Mouse (Mus musculus): ENCODE results near the gene Slc26a10. TPM values are rescaled to one million over a fixed set of nuclear protein-coding genes. Genes with fewer than 3 reads are reported as not detected.
"Not testable (repeated sequence)": the region's sequence is repeated elsewhere in the genome, so short reads cannot be mapped to it uniquely, and the experiment has no call there.

Gene Slc26a10
- polyA plus RNA-seq, 1 experiment from 2014 or later, result 0.80 TPM

DNA sequence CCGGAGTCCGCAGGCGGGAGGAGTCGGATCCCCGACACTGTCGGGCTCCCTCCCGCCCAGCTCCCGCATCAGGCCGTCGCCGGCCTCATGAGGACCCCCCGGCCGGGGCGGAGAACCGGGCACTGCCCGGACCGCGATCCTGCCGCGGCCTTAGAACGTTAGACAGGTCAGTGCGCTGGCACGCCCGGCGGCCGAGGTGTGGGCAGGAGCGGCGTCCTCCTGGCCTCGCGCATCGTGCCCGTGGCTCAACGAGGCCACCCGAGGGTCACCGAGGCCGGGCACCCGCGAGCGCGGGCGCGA lies 15.1 kb downstream of the Slc26a10 start:
- peaks cover 15% of the 10 kb centered on the region for H3K27me3 ChIP-seq (ENCODE audit: control insufficient read depth, insufficient read depth, low read length)
- under 1% methylated on average over 42 of the region's 42 CpGs for WGBS
- no peaks in the 10 kb centered on the region for H3K9me3 ChIP-seq (ENCODE audit: control insufficient read depth, low read length)
- peak overlapping the region; percentile 96 for H3K9ac ChIP-seq (replicated peaks; ENCODE audit: low read depth, low read length)
- H3K4me2 ChIP-seq (ENCODE audit: low read depth, low read length), result peak overlapping the region; percentile 67
- H3K4me3 ChIP-seq (ENCODE audit: low read depth, low read length), result peak overlapping the region; percentile 87
- H3K36me3 ChIP-seq (ENCODE audit: control insufficient read depth, insufficient read depth, low read length), result peaks cover 5% of the 10 kb centered on the region
- peaks cover 18% of the 10 kb centered on the region for H3K4me1 ChIP-seq (ENCODE audit: control insufficient read depth, insufficient read depth, low read length)
- peak overlapping the region; percentile 91 for H3K27ac ChIP-seq (ENCODE audit: low read depth, low read length)
- ATAC-seq (ENCODE audit: low read depth), result no peak; the same call in 1 of the 2 replicates

- Histone ChIP-seq H3K4me1 (ENCODE audit: control insufficient read depth, insufficient read depth, low read length) (peaks cover 13% of the 10 kb centered on the region), H3K9ac (replicated peaks; ENCODE audit: low read depth, low read length) (peak within 1 kb of the TSS; percentile 96), H3K27me3 (ENCODE audit: control insufficient read depth, insufficient read depth, low read length) (peaks cover 12% of the 10 kb centered on the region), H3K27ac (ENCODE audit: low read depth, low read length) (peak within 1 kb of the TSS; percentile 91), H3K36me3 (ENCODE audit: control insufficient read depth, insufficient read depth, low read length) (peaks cover 5% of the 10 kb centered on the region), H3K4me2 (ENCODE audit: low read depth, low read length) (peak within 1 kb of the TSS; percentile 67), H3K9me3 (ENCODE audit: control insufficient read depth, low read length) (no peaks in the 10 kb centered on the region), H3K4me3 (ENCODE audit: low read depth, low read length) (peak within 1 kb of the TSS; percentile 87)
- ATAC-seq (ENCODE audit: low read depth), result peak; percentile 89
- 2% methylated on average over 48 of the region's 52 CpGs for WGBS
These were observed 15.7 kb downstream of the Slc26a10 start, which contains the start of gene B4galnt1 for GRCm38 (mm10) chr10:127164631-127165353. TSS of gene B4galnt1 (plus strand) at chr10:127165225.

GRCm38 (mm10) chr10:127164190-127164589 lies 16.3 kb downstream of the Slc26a10 start:
- Histone ChIP-seq H3K27me3 (ENCODE audit: control insufficient read depth, insufficient read depth, low read length) (peaks cover 6% of the 10 kb centered on the region), H3K27ac (ENCODE audit: low read depth, low read length) (peak overlapping the region; percentile 91; the same call in 1 of the 2 replicates), H3K9ac (replicated peaks; ENCODE audit: low read depth, low read length) (peak overlapping the region; percentile 96; the same call in 1 of the 2 replicates), H3K9me3 (ENCODE audit: control insufficient read depth, low read length) (no peaks in the 10 kb centered on the region), H3K36me3 (ENCODE audit: control insufficient read depth, insufficient read depth, low read length) (peaks cover 2% of the 10 kb centered on the region), H3K4me3 (ENCODE audit: low read depth, low read length) (no peak overlapping the region), H3K4me1 (ENCODE audit: control insufficient read depth, insufficient read depth, low read length) (peaks cover 13% of the 10 kb centered on the region), H3K4me2 (ENCODE audit: low read depth, low read length) (peak overlapping the region; percentile 67)
- no peak for ATAC-seq (ENCODE audit: low read depth)
- WGBS, result 91% methylated on average over 4 of the region's 4 CpGs

DNA sequence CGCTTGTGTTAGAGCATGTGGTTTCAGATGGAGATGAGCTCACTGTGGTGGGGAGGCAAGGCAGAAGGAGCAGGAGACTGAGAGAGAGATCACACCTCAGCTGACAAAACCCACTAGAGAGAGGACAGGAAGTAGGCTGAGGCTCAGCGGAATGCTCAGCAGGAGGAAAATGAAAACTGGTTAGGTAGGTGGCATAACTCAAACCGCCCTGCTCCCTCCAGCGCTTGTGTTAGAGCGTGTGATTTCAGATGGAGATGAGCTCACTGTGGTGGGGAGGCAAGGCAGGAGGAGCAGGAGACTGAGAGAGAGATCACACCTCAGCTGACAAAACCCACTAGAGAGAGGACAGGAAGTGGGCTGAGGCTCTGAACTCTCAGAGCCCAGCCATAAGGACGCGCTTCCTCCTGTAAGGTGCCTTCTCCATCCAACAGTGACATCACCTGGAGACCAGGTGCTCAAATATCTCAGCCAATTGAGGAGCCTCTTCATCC lies 17.6 kb downstream of the Slc26a10 start:
- H3K9me3 ChIP-seq (ENCODE audit: control insufficient read depth, low read length); H3K9ac ChIP-seq (replicated peaks; ENCODE audit: low read depth, low read length); H3K27me3 ChIP-seq (ENCODE audit: control insufficient read depth, insufficient read depth, low read length); H3K4me2 ChIP-seq (ENCODE audit: low read depth, low read length); H3K27ac ChIP-seq (ENCODE audit: low read depth, low read length); H3K36me3 ChIP-seq (ENCODE audit: control insufficient read depth, insufficient read depth, low read length); ATAC-seq (ENCODE audit: low read depth); H3K4me3 ChIP-seq (ENCODE audit: low read depth, low read length): not testable (repeated sequence)
- WGBS, result 53% methylated on average over 7 of the region's 7 CpGs
- peaks cover 13% of the 10 kb centered on the region for H3K4me1 ChIP-seq (ENCODE audit: control insufficient read depth, insufficient read depth, low read length)

DNA sequence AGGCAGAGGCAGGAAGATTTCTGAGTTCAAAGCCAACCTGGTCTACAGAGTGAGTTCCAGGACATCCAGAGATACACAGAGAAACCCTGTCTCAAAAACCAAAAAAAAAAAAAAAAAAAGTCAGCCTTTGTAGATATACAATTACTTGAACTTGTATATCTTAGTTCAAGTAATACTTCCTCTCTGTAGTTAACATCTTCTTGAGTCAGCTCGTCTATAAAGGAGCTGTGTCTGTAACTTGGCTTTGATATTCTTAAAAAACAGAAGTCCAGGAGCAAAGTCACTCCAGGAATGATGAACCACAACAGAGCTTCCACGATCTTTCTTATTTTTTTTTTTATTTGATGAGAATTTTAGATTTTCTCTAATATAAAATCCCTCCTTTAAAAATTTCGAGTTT lies 19.7 kb downstream of the Slc26a10 start:
- no peaks in the 10 kb centered on the region for H3K36me3 ChIP-seq (ENCODE audit: control insufficient read depth, insufficient read depth, low read length)
- H3K4me3 ChIP-seq (ENCODE audit: low read depth, low read length), result no peak overlapping the region
- 74% methylated on average over 3 of the region's 3 CpGs for WGBS
- no peak overlapping the region for H3K27ac ChIP-seq (ENCODE audit: low read depth, low read length)
- H3K4me1 ChIP-seq (ENCODE audit: control insufficient read depth, insufficient read depth, low read length), result no peaks in the 10 kb centered on the region; the same call in 1 of the 2 replicates
- no peak overlapping the region for H3K4me2 ChIP-seq (ENCODE audit: low read depth, low read length)
- H3K9me3 ChIP-seq (ENCODE audit: control insufficient read depth, low read length), result no peaks in the 10 kb centered on the region
- peaks cover 4% of the 10 kb centered on the region; the same call in 1 of the 2 replicates for H3K27me3 ChIP-seq (ENCODE audit: control insufficient read depth, insufficient read depth, low read length)
- ATAC-seq (ENCODE audit: low read depth), result no peak
- H3K9ac ChIP-seq (replicated peaks; ENCODE audit: low read depth, low read length), result no peak overlapping the region

GRCm38 (mm10) chr10:127160081-127160480 lies 20.4 kb downstream of the Slc26a10 start:
- Histone ChIP-seq H3K27ac (ENCODE audit: low read depth, low read length) (no peak overlapping the region), H3K9me3 (ENCODE audit: control insufficient read depth, low read length) (no peaks in the 10 kb centered on the region), H3K4me1 (ENCODE audit: control insufficient read depth, insufficient read depth, low read length) (no peaks in the 10 kb centered on the region; the same call in 1 of the 2 replicates), H3K9ac (replicated peaks; ENCODE audit: low read depth, low read length) (no peak overlapping the region), H3K27me3 (ENCODE audit: control insufficient read depth, insufficient read depth, low read length) (no peaks in the 10 kb centered on the region), H3K36me3 (ENCODE audit: control insufficient read depth, insufficient read depth, low read length) (no peaks in the 10 kb centered on the region), H3K4me3 (ENCODE audit: low read depth, low read length) (no peak overlapping the region), H3K4me2 (ENCODE audit: low read depth, low read length) (no peak overlapping the region)
- WGBS, result 84% methylated on average over 9 of the region's 9 CpGs
- ATAC-seq (ENCODE audit: low read depth), result no peak

DNA sequence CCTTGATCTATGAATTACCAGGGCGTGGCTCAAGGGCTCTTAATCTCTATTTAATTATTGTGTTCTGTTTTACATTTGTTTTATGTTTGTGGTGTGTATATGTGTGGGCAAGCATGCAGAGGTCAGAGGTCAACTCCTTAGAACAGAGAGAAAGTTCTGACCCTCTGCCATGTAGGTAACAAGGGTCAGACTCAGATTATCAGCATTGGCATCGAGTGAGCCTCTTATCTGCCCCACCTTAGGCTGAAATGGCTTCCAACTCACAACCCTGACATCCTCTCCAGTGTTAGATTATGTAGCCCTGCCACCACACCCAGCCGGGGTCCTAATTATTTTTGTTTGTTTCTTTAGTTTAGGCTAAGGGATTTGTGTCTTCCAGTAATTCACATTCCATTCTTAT lies 22.0 kb downstream of the Slc26a10 start:
- H3K9me3 ChIP-seq (ENCODE audit: control insufficient read depth, low read length), result no peaks in the 10 kb centered on the region
- no peak for ATAC-seq (ENCODE audit: low read depth)
- no peaks in the 10 kb centered on the region for H3K4me1 ChIP-seq (ENCODE audit: control insufficient read depth, insufficient read depth, low read length)
- no peak overlapping the region for H3K27ac ChIP-seq (ENCODE audit: low read depth, low read length)
- no peak overlapping the region for H3K4me3 ChIP-seq (ENCODE audit: low read depth, low read length)
- no peaks in the 10 kb centered on the region for H3K27me3 ChIP-seq (ENCODE audit: control insufficient read depth, insufficient read depth, low read length)
- no peak overlapping the region for H3K9ac ChIP-seq (replicated peaks; ENCODE audit: low read depth, low read length)
- WGBS, result 81% methylated on average over 3 of the region's 3 CpGs
- no peak overlapping the region for H3K4me2 ChIP-seq (ENCODE audit: low read depth, low read length)
- H3K36me3 ChIP-seq (ENCODE audit: control insufficient read depth, insufficient read depth, low read length), result no peaks in the 10 kb centered on the region

GRCm38 (mm10) chr10:127156511-127156910 lies 23.9 kb downstream of the Slc26a10 start:
- Histone ChIP-seq H3K27ac (ENCODE audit: low read depth, low read length) (no peak overlapping the region), H3K4me3 (ENCODE audit: low read depth, low read length) (no peak overlapping the region), H3K4me2 (ENCODE audit: low read depth, low read length) (no peak overlapping the region), H3K4me1 (ENCODE audit: control insufficient read depth, insufficient read depth, low read length) (no peaks in the 10 kb centered on the region), H3K36me3 (ENCODE audit: control insufficient read depth, insufficient read depth, low read length) (no peaks in the 10 kb centered on the region), H3K9me3 (ENCODE audit: control insufficient read depth, low read length) (no peaks in the 10 kb centered on the region), H3K27me3 (ENCODE audit: control insufficient read depth, insufficient read depth, low read length) (no peaks in the 10 kb centered on the region), H3K9ac (replicated peaks; ENCODE audit: low read depth, low read length) (no peak overlapping the region)
- 94% methylated on average over 1 of the region's 1 CpGs for WGBS
- ATAC-seq (ENCODE audit: low read depth), result no peak

DNA sequence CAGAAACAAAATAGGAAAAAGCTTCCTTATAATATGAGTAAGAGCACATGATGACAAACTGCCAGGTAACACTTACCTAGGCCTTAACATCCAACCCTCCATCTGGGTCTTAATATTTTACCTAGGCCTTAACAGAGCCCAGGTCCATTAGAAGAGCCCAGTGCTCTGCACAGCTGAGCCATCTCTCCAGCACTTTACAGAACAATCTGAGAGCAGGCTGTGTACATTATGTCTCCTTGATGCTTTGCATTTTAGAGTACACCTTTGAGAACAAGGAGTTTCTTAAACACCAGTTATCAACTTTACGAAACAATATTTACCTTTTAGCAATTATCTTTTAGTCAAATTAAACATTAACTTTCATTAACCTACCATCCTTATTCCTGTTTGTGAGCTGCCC lies 24.4 kb downstream of the Slc26a10 start:
- Histone ChIP-seq H3K9ac (replicated peaks; ENCODE audit: low read depth, low read length) (no peak overlapping the region), H3K4me3 (ENCODE audit: low read depth, low read length) (no peak overlapping the region), H3K4me2 (ENCODE audit: low read depth, low read length) (no peak overlapping the region), H3K27ac (ENCODE audit: low read depth, low read length) (no peak overlapping the region), H3K4me1 (ENCODE audit: control insufficient read depth, insufficient read depth, low read length) (no peaks in the 10 kb centered on the region), H3K27me3 (ENCODE audit: control insufficient read depth, insufficient read depth, low read length) (no peaks in the 10 kb centered on the region), H3K36me3 (ENCODE audit: control insufficient read depth, insufficient read depth, low read length) (no peaks in the 10 kb centered on the region), H3K9me3 (ENCODE audit: control insufficient read depth, low read length) (no peaks in the 10 kb centered on the region)
- ATAC-seq (ENCODE audit: low read depth), result no peak
- WGBS, result 93% methylated on average over 1 of the region's 1 CpGs
